Mouse (Mus musculus) MEL (cell line): Measurements from ENCODE around the gene Mtx2. TPM values are rescaled to one million over a fixed set of nuclear protein-coding genes. Genes with fewer than 3 reads are reported as not detected.

ENCODE experiments used
- DNase-seq: peaks from one replicate; pipeline ENCODE4 v3.0.0; 2011; ENCODE audit warnings: low read depth, low spot score
- H3K27ac ChIP-seq: 2 replicates; pipeline ENCODE4 v1.5.1; 2012; ENCODE audit warnings: low read depth, mild to moderate bottlenecking, control low read depth, low read length, moderate library complexity; ENCODE audit not compliant: control insufficient read depth
- H3K27me3 ChIP-seq, 2 experiments: fragments of 150-350 bp in 1 of 2; sonication (generic) in 1 of 2; 2 replicates each; pipeline ENCODE4 v1.6.1; 2012; ENCODE audit warnings: low read length in 2 of 2, mild to moderate bottlenecking in 2 of 2, improper control_type of control experiment in 1 of 2, moderate library complexity in 1 of 2; ENCODE audit not compliant: insufficient read depth in 2 of 2, control insufficient read depth in 1 of 2
- H3K36me3 ChIP-seq, 2 experiments: 2 replicates each; pipeline ENCODE4 v1.6.1; 2012 to 2014; ENCODE audit warnings: low read length in 2 of 2, improper control_type of control experiment in 1 of 2, inconsistent platforms in 1 of 2, mild to moderate bottlenecking in 1 of 2; ENCODE audit not compliant: insufficient read depth in 2 of 2, control insufficient read depth in 1 of 2
- H3K4me1 ChIP-seq, 2 experiments: fragments of 150-350 bp in 1 of 2; sonication (generic) in 1 of 2; 2 replicates each; pipeline ENCODE4 v1.6.1; 2012; ENCODE audit warnings: low read length in 2 of 2, improper control_type of control experiment in 1 of 2, mild to moderate bottlenecking in 1 of 2; ENCODE audit not compliant: insufficient read depth in 2 of 2, control insufficient read depth in 1 of 2
- H3K4me3 ChIP-seq, 2 experiments: fragments of 150-350 bp in 1 of 2; sonication (generic) in 1 of 2; 2 replicates each; pipeline ENCODE4 v1.5.1; 2012; ENCODE audit warnings: low read depth in 2 of 2, low read length in 2 of 2, mild to moderate bottlenecking in 2 of 2, moderate library complexity in 2 of 2, control low read depth in 1 of 2, improper control_type of control experiment in 1 of 2; ENCODE audit not compliant: control insufficient read depth in 1 of 2, insufficient read depth in 1 of 2
- H3K79me2 ChIP-seq: 2 replicates; pipeline ENCODE4 v1.6.1; 2012; ENCODE audit warnings: mild to moderate bottlenecking, low read length, moderate library complexity; ENCODE audit not compliant: control insufficient read depth, poor library complexity, insufficient read depth
- H3K9ac ChIP-seq: 2 replicates; pipeline ENCODE4 v1.6.1; 2012; ENCODE audit warnings: low read depth, mild to moderate bottlenecking, control low read depth, low read length, moderate library complexity; ENCODE audit not compliant: control insufficient read depth, poor library complexity, severe bottlenecking
- H3K9me3 ChIP-seq: fragments of 150-350 bp; sonication (generic); replicated peaks from 2 replicates; pipeline ENCODE4 v1.6.1; 2012; ENCODE audit warnings: mild to moderate bottlenecking, low read length, improper control_type of control experiment, moderate library complexity; ENCODE audit not compliant: insufficient read depth
- CHD1 ChIP-seq: IDR thresholded peaks from 2 replicates; pipeline ENCODE4 v1.6.1; 2012; ENCODE audit warnings: low read depth, mild to moderate bottlenecking, inconsistent platforms, low read length, improper control_type of control experiment
- CTCF ChIP-seq, 3 experiments: IDR thresholded peaks in 2 of 3; conservative IDR thresholded peaks in 1 of 3; 2 replicates each; pipeline ENCODE4 v1.5.1; 2011 to 2012; ENCODE audit warnings: low read length in 3 of 3, low read depth in 2 of 3, mild to moderate bottlenecking in 2 of 3, improper control_type of control experiment in 1 of 3, inconsistent platforms in 1 of 3, mixed read lengths in 1 of 3, moderate library complexity in 1 of 3; ENCODE audit not compliant: control insufficient read depth in 1 of 3, insufficient read depth in 1 of 3, poor library complexity in 1 of 3, severe bottlenecking in 1 of 3
- EP300 ChIP-seq, 2 experiments: IDR thresholded peaks; 2 replicates each; pipeline ENCODE4 v1.6.1; 2011; ENCODE audit warnings: improper control_type of control experiment in 2 of 2, low read length in 2 of 2, low read depth in 1 of 2, mild to moderate bottlenecking in 1 of 2
- ETS1 ChIP-seq: IDR thresholded peaks from 2 replicates; pipeline ENCODE4 v1.6.1; 2012; ENCODE audit warnings: low read depth, mild to moderate bottlenecking, inconsistent platforms, low read length, improper control_type of control experiment, moderate library complexity
- GABPA ChIP-seq: IDR thresholded peaks from 2 replicates; pipeline ENCODE4 v1.6.1; 2012; ENCODE audit warnings: low read depth, mild to moderate bottlenecking, inconsistent platforms, low read length, improper control_type of control experiment, moderate library complexity
- GATA1 ChIP-seq: IDR thresholded peaks from 2 replicates; pipeline ENCODE4 v1.6.1; 2011; ENCODE audit warnings: low read depth, low read length, improper control_type of control experiment
- JUND ChIP-seq: IDR thresholded peaks from 2 replicates; pipeline ENCODE4 v1.6.1; 2011; ENCODE audit warnings: low read depth, mild to moderate bottlenecking, improper control_type of control experiment, low read length
- KAT2A ChIP-seq: conservative IDR thresholded peaks from 2 replicates; pipeline ENCODE4 v1.6.1; 2012; ENCODE audit warnings: low read depth, low read length, improper control_type of control experiment, inconsistent platforms
- MAFK ChIP-seq: IDR thresholded peaks from 2 replicates; pipeline ENCODE4 v1.6.1; 2011; ENCODE audit warnings: low read depth, mild to moderate bottlenecking, low read length, improper control_type of control experiment, borderline replicate concordance
- MYB ChIP-seq: IDR thresholded peaks from 2 replicates; pipeline ENCODE4 v1.6.1; 2011; ENCODE audit warnings: mild to moderate bottlenecking, low read depth, low read length, improper control_type of control experiment
- NELFE ChIP-seq: IDR thresholded peaks from 2 replicates; pipeline ENCODE4 v1.6.1; 2011; ENCODE audit warnings: low read depth, low read length, improper control_type of control experiment
- POLR2AphosphoS2 ChIP-seq: IDR thresholded peaks from 2 replicates; pipeline ENCODE4 v1.6.1; 2011; ENCODE audit warnings: low read length, improper control_type of control experiment
- SIN3A ChIP-seq: IDR thresholded peaks from 2 replicates; pipeline ENCODE4 v1.6.1; 2012; ENCODE audit warnings: low read length, improper control_type of control experiment, inconsistent platforms
- SMC3 ChIP-seq: IDR thresholded peaks from 2 replicates; pipeline ENCODE4 v1.6.1; 2011; ENCODE audit warnings: low read depth, low read length, improper control_type of control experiment
- TAL1 ChIP-seq: IDR thresholded peaks from 2 replicates; pipeline ENCODE4 v1.6.1; 2012; ENCODE audit warnings: mild to moderate bottlenecking, inconsistent platforms, low read length, moderate library complexity, mixed read lengths
- TBP ChIP-seq: IDR thresholded peaks from 2 replicates; pipeline ENCODE4 v1.8.0; 2011; ENCODE audit warnings: low read depth, low read length, improper control_type of control experiment
- TCF12 ChIP-seq: IDR thresholded peaks from 2 replicates; pipeline ENCODE4 v1.6.1; 2014; ENCODE audit warnings: low read depth, mild to moderate bottlenecking, inconsistent platforms, low read length, improper control_type of control experiment, moderate library complexity
- ZMIZ1 ChIP-seq: IDR thresholded peaks from 2 replicates; pipeline ENCODE4 v1.6.1; 2012; ENCODE audit warnings: low read depth, mild to moderate bottlenecking, inconsistent platforms, low read length, improper control_type of control experiment, moderate library complexity
- polyA plus RNA-seq, 2 experiments: library from polyadenylated mRNA; stranded (reverse) in 1 of 2; unstranded in 1 of 2; fragments of >175 nt in 1 of 2; fragments of >200 nt in 1 of 2; gene quantifications; 2 replicates each; pipeline versions ENCODE4 v1.2.1 to v1.2.4; 2012; ENCODE audit warnings: low replicate concordance in 2 of 2, low read depth in 1 of 2; ENCODE audit not compliant: insufficient read length in 2 of 2, insufficient read depth in 1 of 2, missing spikeins in 1 of 2
- total RNA-seq: library from RNA; depleted of rRNA; stranded (reverse); fragments of 300-350 nt; gene quantifications from 2 replicates; pipeline ENCODE4 v1.2.3, GENCODE M21; 2012

The Mtx2 gene
- total and polyA plus RNA-seq, 3 experiments = 81.9 to 1,244 (median 152) TPM

DNA sequence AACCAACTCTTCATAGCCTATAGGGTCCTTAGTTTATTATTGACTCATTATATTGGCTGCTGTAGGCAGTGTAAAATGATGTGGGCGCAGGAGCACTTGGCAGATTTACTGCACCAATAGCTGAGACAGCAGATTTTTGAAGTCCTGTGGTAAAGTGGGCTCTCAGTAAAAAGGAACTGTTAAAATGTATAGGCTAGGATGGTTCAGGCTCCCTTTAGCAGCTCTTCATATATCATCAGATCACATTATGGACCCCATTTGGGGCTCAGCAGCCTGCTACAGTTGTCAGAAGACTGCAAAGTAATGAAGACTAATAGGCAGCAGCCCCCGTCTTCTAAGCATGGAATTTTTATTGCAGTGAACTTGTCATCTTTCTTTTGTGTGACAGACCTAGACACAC is 21.9 kb downstream of the Mtx2 start:
- TF ChIP-seq CHD1 (no peak), GATA1 (no peak), POLR2AphosphoS2 (no peak), MAFK (0 out of 2 replicates have a peak, but pooled peaks have one; percentile 30)
- Histone ChIP-seq H3K27me3 (no peaks in the 10 kb centered on the region), H3K79me2 (peaks cover 11% of the 10 kb centered on the region; the same call in 1 of the 2 replicates), H3K4me3 (no peak overlapping the region), H3K4me1 (peaks cover 10 to 11% of the 10 kb centered on the region in 2 experiments), H3K9ac (no peak overlapping the region), H3K36me3 (peaks cover 1 to 18% of the 10 kb centered on the region in 2 experiments; a peak in 2 of 4 replicates), H3K9me3 (no peaks in the 10 kb centered on the region), H3K27ac (no peak overlapping the region)
- no peak for DNase-seq

DNA sequence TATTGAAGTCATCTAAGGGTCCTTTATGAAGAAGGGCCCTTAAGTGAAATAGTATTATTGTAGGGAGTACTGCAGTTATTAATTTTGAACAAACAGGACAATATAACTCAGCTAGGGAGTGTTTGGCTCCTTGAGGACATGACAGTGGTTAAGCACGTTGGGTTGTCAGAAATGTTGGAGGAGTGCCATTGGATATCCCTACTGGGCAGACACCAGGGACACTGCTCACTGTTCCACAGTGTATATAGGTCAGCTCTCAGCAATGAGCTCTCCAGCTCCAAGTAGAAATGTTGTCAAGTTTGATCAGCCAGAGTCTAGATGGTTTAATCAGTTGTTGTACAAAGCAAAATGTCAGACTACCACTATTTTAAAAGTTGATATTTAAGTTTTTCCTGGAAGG is 24.4 kb downstream of the Mtx2 start:
- H3K9me3 ChIP-seq = no peaks in the 10 kb centered on the region
- no peak overlapping the region for H3K27ac ChIP-seq
- no peak for DNase-seq
- H3K27me3 ChIP-seq = no peaks in the 10 kb centered on the region
- peaks cover 3 to 13% of the 10 kb centered on the region in 2 experiments; a peak in 3 of 4 replicates for H3K36me3 ChIP-seq
- H3K4me3 ChIP-seq = no peak overlapping the region
- H3K4me1 ChIP-seq = peaks cover 3 to 11% of the 10 kb centered on the region in 2 experiments
- peaks cover under 1% of the 10 kb centered on the region; the same call in 1 of the 2 replicates for H3K79me2 ChIP-seq
- TF ChIP-seq TBP (no peak), JUND (no peak), CTCF (IDR thresholded peaks at IDR 0.05 in 2 of 3, conservative IDR thresholded peaks at IDR 0.05 in 1 of 3; ENCODE audit: control insufficient read depth in 1 of 3, insufficient read depth in 1 of 3, low read depth in 2 of 3, low read length in 3 of 3, poor library complexity in 1 of 3, severe bottlenecking in 1 of 3) (no peak), GATA1 (no peak), ZMIZ1 (no peak), ETS1 (no peak), MYB (no peak), SMC3 (no peak), NELFE (no peak), GABPA (no peak), SIN3A (no peak), TCF12 (no peak)
- TF ChIP-seq, all 39 proteins: peak for 0
- H3K9ac ChIP-seq = no peak overlapping the region

GRCm38 (mm10) chr2:74862070-74862476 is 36.5 kb downstream of the Mtx2 start:
- TF ChIP-seq TAL1 = peak; percentile 57
- TF ChIP-seq EP300 (IDR thresholded peaks at IDR 0.05; ENCODE audit: low read depth in 1 of 2, low read length in 2 of 2) = peak in 1 of 2 experiments; percentile 41; a peak in 2 of 4 replicates
- TF ChIP-seq TCF12 = peak; percentile 60
- TF ChIP-seq GATA1 = peak; percentile 41
- no peak for TF ChIP-seq KAT2A
- Histone ChIP-seq H3K27me3 (no peaks in the 10 kb centered on the region), H3K36me3 (peaks cover 6 to 26% of the 10 kb centered on the region in 2 experiments), H3K27ac (no peak overlapping the region), H3K9ac (no peak overlapping the region), H3K9me3 (no peaks in the 10 kb centered on the region), H3K4me3 (no peak overlapping the region), H3K79me2 (peaks cover 9% of the 10 kb centered on the region), H3K4me1 (peaks cover 6 to 15% of the 10 kb centered on the region in 2 experiments)
- DNase-seq = peak; percentile 36
